Mouse (Mus musculus) embryonic fibroblast, embryonic 13.5 days (primary cell): Measurements from ENCODE around the gene Chst11.

Source experiments
- CTCF ChIP-seq: IDR thresholded peaks from 2 replicates; pipeline ENCODE4 v1.5.1; 2011; ENCODE audit warnings: mild to moderate bottlenecking, control low read depth, low read length, moderate library complexity, borderline replicate concordance; ENCODE audit not compliant: insufficient read depth
- POLR2A ChIP-seq: IDR thresholded peaks from 2 replicates; pipeline ENCODE4 v1.6.1; 2011; ENCODE audit warnings: low read depth, mild to moderate bottlenecking, control low read depth, low read length, moderate library complexity

GRCm38 (mm10) chr10:82958218-82958761, 27.0 kb upstream of the Chst11 start:
- TF ChIP-seq POLR2A (no peak), CTCF (no peak)
